In genomic region chr17:52067721-52068120, GRCm38 (mm10) we compare ENCODE assay signal across 13 mouse cellular contexts.
"Had no signal": no experiment of that assay in that cellular context is flagged by ENCODE, and none has a peak within 500 bp of the region (broad histone marks: within the 10 kb centered on the region; RNA-seq: fewer than 3 reads in every experiment).

No protein-coding gene starts in this region.

- ATAC-seq: intestine, embryonic 15.5 days; liver, embryonic 12.5 days had no signal

- DNase-seq: kidney, adult 11 months; kidney, adult 9 months; kidney, postnatal 14 days; kidney, postnatal 4 days; layer of hippocampus, adult 9-11 months; liver; lung, adult 2 months; lung, postnatal 14 days; lung, postnatal 4 days; midbrain, embryonic 14.5 days; retina, postnatal 1 day had no signal
